ENCODE assay signal across 8 mouse cellular contexts in genomic region chr14:47648706-47649630, GRCm38 (mm10). TPM values are rescaled to one million over a fixed set of nuclear protein-coding genes. Genes with fewer than 3 reads are reported as not detected.
A peak's percentile ranks its signal among the peaks of the same experiment; 100 is the strongest.
DNase-seq lines count a peak whose midpoint lies in the region; ATAC-seq and TF ChIP-seq lines count a peak whose summit lies in the region.

No protein-coding gene starts in this region.

- WGBS in forebrain, embryonic 16.5 days, result under 1% methylated on average over 69 of the region's 82 CpGs
- WGBS in lung, embryonic 14.5 days, result 1% methylated on average over 82 of the region's 82 CpGs
- under 1% methylated on average over 78 of the region's 82 CpGs for WGBS in olfactory bulb, adult 2 months

- peaks cover 14% of the 10 kb centered on the region for H3K4me1 ChIP-seq in forebrain, embryonic 16.5 days (replicated peaks; ENCODE audit: control insufficient read depth, insufficient read depth, low read length)
- H3K4me1 ChIP-seq in lung, embryonic 14.5 days (ENCODE audit: insufficient read depth), result 0 out of 2 replicates have a peak, but pooled peaks cover 6% of the 10 kb centered on the region
- peaks cover 2% of the 10 kb centered on the region for H3K4me1 ChIP-seq in olfactory bulb, adult 2 months (ENCODE audit: control insufficient read depth, insufficient read depth, low read length)

- ATAC-seq in forebrain, embryonic 16.5 days, result peak; percentile 94
- ATAC-seq in lung, embryonic 14.5 days (ENCODE audit: insufficient read depth), result peak; percentile 97

- peak overlapping the region; percentile 100 for H3K4me3 ChIP-seq in forebrain, embryonic 16.5 days (replicated peaks; ENCODE audit: low read length)
- peak overlapping the region; percentile 96 for H3K4me3 ChIP-seq in lung, embryonic 14.5 days (ENCODE audit: low read depth, low read length)
- peak overlapping the region; percentile 90 for H3K4me3 ChIP-seq in olfactory bulb, adult 2 months (ENCODE audit: insufficient read depth, low read depth, low read length)

- peak overlapping the region; percentile 83 for H3K4me2 ChIP-seq in forebrain, embryonic 16.5 days (ENCODE audit: low read length)
- H3K4me2 ChIP-seq in lung, embryonic 14.5 days, result peak overlapping the region; percentile 80

- no peak for TF ChIP-seq CTCF in lung, embryonic 14.5 days (IDR thresholded peaks at IDR 0.05; ENCODE audit: low read depth)
- TF ChIP-seq CTCF in olfactory bulb, adult 2 months (IDR thresholded peaks at IDR 0.05; ENCODE audit: insufficient read depth, low read depth, low read length), result no peak

- peak; percentile 9; the same call in 1 of the 2 replicates for TF ChIP-seq POLR2A in olfactory bulb, adult 2 months (IDR thresholded peaks at IDR 0.05; ENCODE audit: insufficient read depth, low read depth, low read length)

- H3K27me3 ChIP-seq in forebrain, embryonic 16.5 days (replicated peaks; ENCODE audit: control insufficient read depth, insufficient read depth, low read length), result 0 out of 2 replicates have a peak, but pooled peaks cover 2% of the 10 kb centered on the region
- H3K27me3 ChIP-seq in lung, embryonic 14.5 days (ENCODE audit: insufficient read depth, low read length), result no peaks in the 10 kb centered on the region

- H3K9me3 ChIP-seq in forebrain, embryonic 16.5 days (ENCODE audit: control insufficient read depth, low read length), result no peaks in the 10 kb centered on the region
- no peaks in the 10 kb centered on the region for H3K9me3 ChIP-seq in lung, embryonic 14.5 days (ENCODE audit: low read depth, low read length)

- H3K27ac ChIP-seq in forebrain, embryonic 16.5 days (ENCODE audit: low read length), result peak overlapping the region; percentile 59
- peak overlapping the region; percentile 97 for H3K27ac ChIP-seq in lung, embryonic 14.5 days (ENCODE audit: low read depth)
- H3K27ac ChIP-seq in olfactory bulb, adult 2 months (ENCODE audit: insufficient read depth, low read depth, low read length), result peak overlapping the region; percentile 43; the same call in 1 of the 2 replicates

- peak; percentile 59 for DNase-seq in ES-CJ7 (ENCODE audit: low read depth, low spot score)
- peak; percentile 81 for DNase-seq in cerebellum, adult 11-12 months
- DNase-seq in heart, postnatal 36 days, result peak; percentile 80 to 85
- DNase-seq in layer of hippocampus, adult 8-10 months (ENCODE audit: low spot score in 2 of 2), result peak; percentile 75 to 79
- DNase-seq in lung, embryonic 14.5 days, result peak; percentile 91
- DNase-seq in thymus, adult 18-20 months, result peak; percentile 31 to 39

- intact Hi-C loops in heart, postnatal 36 days (cut with DNase I), result loop anchor here (5.0 kb wide), 1 partner anchor 82 kb away; no protein-coding TSS in a partner anchor

- H3K36me3 ChIP-seq in forebrain, embryonic 16.5 days (ENCODE audit: control insufficient read depth, insufficient read depth), result no peaks in the 10 kb centered on the region
- 0 out of 2 replicates have a peak, but pooled peaks cover 4% of the 10 kb centered on the region for H3K36me3 ChIP-seq in lung, embryonic 14.5 days (ENCODE audit: insufficient read depth)

- peak overlapping the region; percentile 98 for H3K9ac ChIP-seq in forebrain, embryonic 16.5 days (replicated peaks; ENCODE audit: low read depth, low read length)
- H3K9ac ChIP-seq in lung, embryonic 14.5 days, result peak overlapping the region; percentile 96

RNA-seq across cellular contexts. Expression of gene Ktn1, which starts 0.7 kb away (rescaled TPM):
- polyA plus RNA-seq in forebrain, embryonic 16.5 days (2015; fragmentation: Nextera tagmentation; extraction: Ambion mirVana), result 66.0 and 69.8 TPM in 2 replicates
- total RNA-seq in heart, postnatal 36 days (2021), result 100 to 1,000 TPM; 205 to 218 TPM
- total RNA-seq in layer of hippocampus, adult 8-10 months (2022), result 10 to 100 TPM; 75.6 to 86.9 (median 83.7) TPM
- polyA plus RNA-seq in lung, embryonic 14.5 days (2014; fragmentation: Nextera tagmentation; extraction: Ambion mirVana), result 68.7 and 72.6 TPM in 2 replicates
- polyA plus RNA-seq in olfactory bulb, adult 2 months (2012; ENCODE audit: insufficient read depth, insufficient read length, low replicate concordance, missing spikeins), result 77.8 TPM in 1 of 2 replicates, not detected in the other

Comparison
In these comparisons a context has a peak if more than half of its experiments do, and no peak if none do; other contexts are left out.
1. Peak in every context shown above with its lines: DNase-seq, ATAC-seq, H3K4me3 ChIP-seq and H3K27ac ChIP-seq.
2. DNase-seq: peak in every context shown above with its lines; median percentile 91 in lung, embryonic 14.5 days; 82 in heart, postnatal 36 days; 81 in cerebellum, adult 11-12 months; 77 in layer of hippocampus, adult 8-10 months; 59 in ES-CJ7; 35 in thymus, adult 18-20 months.
3. H3K27ac ChIP-seq: peak in every context shown above with its lines; median percentile 97 in lung, embryonic 14.5 days; 59 in forebrain, embryonic 16.5 days; 43 in olfactory bulb, adult 2 months.